Mouse (Mus musculus) forebrain, postnatal 0 days (tissue): ENCODE data around the gene 1810055G02Rik. TPM values are rescaled to one million over a fixed set of nuclear protein-coding genes. Genes with fewer than 3 reads are reported as not detected.

Experiments used
- ATAC-seq: fragments of 200-750 bp; cut with Nextera tagmentation; 2 replicates; pipeline ENCODE4 v1.8.0; 2017; ENCODE audit warnings: mild to moderate bottlenecking, moderate library complexity
- DNase-seq: peaks from one replicate; pipeline ENCODE4 v3.0.0-alpha.2; 2015
- H3K27ac ChIP-seq: fragments of 300-500 bp; sonication (generic); 2 replicates; pipeline ENCODE4 v1.5.1; 2014; ENCODE audit warnings: low read depth, mild to moderate bottlenecking, antibody characterized with exemption, low read length, moderate library complexity, mixed read lengths
- H3K27me3 ChIP-seq: fragments of 300-500 bp; sonication (generic); 2 replicates; pipeline ENCODE4 v1.6.1; 2014; ENCODE audit warnings: mild to moderate bottlenecking, low read length, mixed read lengths; ENCODE audit not compliant: insufficient read depth
- H3K36me3 ChIP-seq: fragments of 300-500 bp; sonication (generic); 2 replicates; pipeline ENCODE4 v1.6.1; 2014; ENCODE audit warnings: mild to moderate bottlenecking, moderate library complexity; ENCODE audit not compliant: insufficient read depth
- H3K4me1 ChIP-seq: fragments of 300-500 bp; sonication (generic); 2 replicates; pipeline ENCODE4 v1.6.1; 2014; ENCODE audit warnings: antibody characterized with exemption; ENCODE audit not compliant: insufficient read depth
- H3K4me2 ChIP-seq: fragments of 300-500 bp; sonication (generic); 2 replicates; pipeline ENCODE4 v1.6.1; 2014; ENCODE audit warnings: low read depth, mild to moderate bottlenecking, moderate library complexity
- H3K4me3 ChIP-seq: fragments of 300-500 bp; sonication (generic); 2 replicates; pipeline ENCODE4 v1.5.1; 2014; ENCODE audit warnings: low read depth, low read length, mixed read lengths
- H3K9ac ChIP-seq: fragments of 300-500 bp; sonication (generic); 2 replicates; pipeline ENCODE4 v1.6.1; 2014; ENCODE audit warnings: mild to moderate bottlenecking
- H3K9me3 ChIP-seq: fragments of 300-500 bp; sonication (generic); 2 replicates; pipeline ENCODE4 v1.6.1; 2016; ENCODE audit warnings: low read length
- CTCF ChIP-seq: sonication (generic); IDR thresholded peaks from 2 replicates; pipeline ENCODE4 v1.5.1; 2016; ENCODE audit warnings: antibody characterized with exemption, control low read depth, low read depth
- WGBS: fragments of 180-500 bp; shearing (Covaris S2); extraction: QIAGEN DNeasy Blood & Tissue Kit; methylation state at CpG from one replicate; pipeline ENCODE4 v1.1.7; 2014; 5-methylcytosine and 5-hydroxymethylcytosine counted together
- polyA plus RNA-seq: library from polyadenylated mRNA; unstranded; fragments of >200 nt; fragmentation: Nextera tagmentation; extraction: Ambion mirVana; gene quantifications from 2 replicates; pipeline ENCODE4 v1.2.1, GENCODE M21; 2015
- total RNA-seq: library from RNA; depleted of rRNA; stranded (reverse); fragments of >200 nt; gene quantifications from 2 replicates; pipeline ENCODE4 v1.2.3, GENCODE M21; 2014

1810055G02Rik gene
- total and polyA plus RNA-seq, 2 experiments from 2014 or later, result 37.2 to 39.0 TPM

GRCm38 (mm10) chr19:3739650-3740049, 31.6 kb downstream of the 1810055G02Rik start:
- 93% methylated on average over 7 of the region's 7 CpGs for whole genome bisulfite sequencing
- no peak for TF ChIP-seq CTCF

DNA sequence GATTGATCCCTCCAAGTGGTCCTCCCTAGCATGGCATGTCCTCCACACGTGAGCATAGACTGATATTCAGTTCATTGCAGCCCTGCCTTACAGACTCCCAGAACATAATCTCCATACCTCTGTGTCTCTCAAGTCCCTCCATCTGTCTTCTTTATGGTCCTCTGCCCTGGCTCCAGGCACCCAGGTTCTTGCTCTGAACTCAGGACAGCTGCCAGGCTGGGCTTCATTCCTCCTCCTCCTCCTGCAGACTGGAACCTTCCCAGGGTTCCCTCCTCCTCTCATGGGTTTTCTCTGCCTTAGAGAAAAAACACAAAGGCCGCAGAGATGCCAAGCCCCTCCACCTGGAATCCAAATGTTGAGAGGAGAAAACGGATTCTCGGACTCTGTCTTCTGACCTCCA, 34.6 kb downstream of the 1810055G02Rik start:
- WGBS, result 22% methylated on average over 4 of the region's 4 CpGs
- Histone ChIP-seq H3K9me3 (no peaks in the 10 kb centered on the region), H3K27me3 (no peaks in the 10 kb centered on the region), H3K36me3 (no peaks in the 10 kb centered on the region), H3K9ac (no peak overlapping the region), H3K4me3 (no peak overlapping the region), H3K27ac (no peak overlapping the region), H3K4me2 (no peak overlapping the region; the same call in 1 of the 2 replicates), H3K4me1 (no peaks in the 10 kb centered on the region; the same call in 1 of the 2 replicates)
- DNase-seq (peak; percentile 3), ATAC-seq (no peak)
- no peak for TF ChIP-seq CTCF

More at GRCm38 (mm10) chr19:3739650-3740049, 31.6 kb downstream of the 1810055G02Rik start:
- ATAC-seq (no peak), DNase-seq (no peak)
- H3K36me3 ChIP-seq, result no peaks in the 10 kb centered on the region
- no peak overlapping the region for H3K4me2 ChIP-seq
- no peak overlapping the region for H3K27ac ChIP-seq
- H3K9ac ChIP-seq, result no peak overlapping the region
- no peaks in the 10 kb centered on the region for H3K27me3 ChIP-seq
- H3K4me3 ChIP-seq, result no peak overlapping the region
- H3K9me3 ChIP-seq, result no peaks in the 10 kb centered on the region
- no peaks in the 10 kb centered on the region; the same call in 1 of the 2 replicates for H3K4me1 ChIP-seq

- Histone ChIP-seq H3K4me1 (no peaks in the 10 kb centered on the region; the same call in 1 of the 2 replicates), H3K4me3 (peak overlapping the region; percentile 55), H3K27me3 (no peaks in the 10 kb centered on the region), H3K36me3 (no peaks in the 10 kb centered on the region), H3K27ac (no peak overlapping the region), H3K4me2 (peak overlapping the region; percentile 69), H3K9me3 (no peaks in the 10 kb centered on the region), H3K9ac (peak overlapping the region; percentile 89; the same call in 1 of the 2 replicates)
- DNase-seq, result peak; percentile 44
- TF ChIP-seq CTCF, result no peak
- ATAC-seq, result 0 out of 2 replicates have a peak, but pooled peaks have one; percentile 23
- WGBS, result 54% methylated on average over 7 of the region's 7 CpGs
These were observed 35.3 kb downstream of the 1810055G02Rik start for GRCm38 (mm10) chr19:3743362-3743761.

- TF ChIP-seq CTCF, result peak; percentile 31; the same call in 1 of the 2 replicates
- no peaks in the 10 kb centered on the region for H3K36me3 ChIP-seq
- 3% methylated on average over 13 of the region's 13 CpGs for WGBS
- no peaks in the 10 kb centered on the region for H3K27me3 ChIP-seq
- DNase-seq (peak; percentile 84), ATAC-seq (peak; percentile 88)
- H3K27ac ChIP-seq, result peak overlapping the region; percentile 93
- peak overlapping the region; percentile 89 for H3K9ac ChIP-seq
- no peaks in the 10 kb centered on the region; the same call in 1 of the 2 replicates for H3K4me1 ChIP-seq
- H3K4me2 ChIP-seq, result peak overlapping the region; percentile 69
- H3K9me3 ChIP-seq, result no peaks in the 10 kb centered on the region
- peak overlapping the region; percentile 55 for H3K4me3 ChIP-seq
These were observed 35.9 kb downstream of the 1810055G02Rik start for GRCm38 (mm10) chr19:3743851-3744512.

DNA sequence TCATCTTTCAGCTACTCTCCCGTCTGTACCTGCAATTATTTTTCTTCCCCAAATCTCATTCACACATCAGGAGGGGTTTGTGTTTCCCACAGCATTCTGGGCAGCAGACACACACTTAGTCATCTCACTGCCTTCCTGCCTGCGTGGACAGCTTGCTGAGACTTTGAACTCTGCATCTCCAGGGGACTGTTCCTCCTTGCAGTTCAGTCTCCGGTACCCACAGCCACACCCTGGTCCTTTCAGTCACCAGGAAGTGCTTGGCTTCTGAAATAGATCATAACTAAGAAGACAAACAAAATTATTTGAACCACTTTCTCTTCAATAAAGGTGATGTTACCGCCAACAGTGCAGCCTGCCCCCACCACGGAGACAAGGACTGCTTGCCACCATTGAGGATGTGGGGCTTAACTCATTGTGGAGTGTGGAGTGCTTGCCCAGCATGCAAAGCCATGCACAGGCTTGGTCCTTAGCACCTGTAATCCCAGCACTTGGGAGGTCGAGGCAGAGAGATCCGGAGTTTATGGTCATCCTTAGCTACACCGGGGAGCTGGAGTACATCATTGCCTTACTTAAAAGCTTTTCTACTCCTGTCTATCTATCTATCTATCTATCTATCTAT, 44.6 kb downstream of the 1810055G02Rik start:
- ATAC-seq, result no peak
- WGBS, result 64% methylated on average over 8 of the region's 8 CpGs
- TF ChIP-seq CTCF, result no peak

DNA sequence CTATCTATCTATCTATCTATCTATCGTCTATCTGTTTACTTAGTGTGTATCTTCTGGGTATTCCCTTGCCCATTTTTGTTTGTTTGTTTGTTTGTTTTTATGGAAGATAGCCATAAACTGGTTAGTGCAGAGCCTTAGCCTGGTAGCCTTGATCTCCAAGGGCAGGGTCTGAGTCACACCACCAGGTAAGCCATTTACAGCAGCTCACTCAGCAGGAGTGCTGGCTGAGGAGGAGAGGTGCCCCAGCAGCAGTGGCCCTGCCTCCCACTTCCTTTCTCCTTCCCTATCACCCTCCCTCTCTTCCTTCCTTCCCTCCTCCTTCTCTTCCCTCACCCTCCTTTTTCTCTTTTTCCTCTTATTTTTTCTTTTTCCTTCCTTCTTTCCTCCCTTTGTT, 45.1 kb downstream of the 1810055G02Rik start:
- no peak for TF ChIP-seq CTCF
- no peak overlapping the region for H3K27ac ChIP-seq
- 86% methylated on average over 1 of the region's 1 CpGs for WGBS

More for the DNA sequence above, 44.6 kb downstream of the 1810055G02Rik start:
- no peak overlapping the region for H3K4me2 ChIP-seq
- H3K36me3 ChIP-seq, result no peaks in the 10 kb centered on the region
- no peak overlapping the region for H3K9ac ChIP-seq
- H3K4me3 ChIP-seq, result no peak overlapping the region
- no peaks in the 10 kb centered on the region for H3K4me1 ChIP-seq
- no peaks in the 10 kb centered on the region for H3K9me3 ChIP-seq
- no peak overlapping the region for H3K27ac ChIP-seq
- no peak for DNase-seq
- no peaks in the 10 kb centered on the region for H3K27me3 ChIP-seq

GRCm38 (mm10) chr19:3753738-3754137, 45.6 kb downstream of the 1810055G02Rik start:
- DNase-seq (no peak), ATAC-seq (no peak)
- TF ChIP-seq CTCF, result no peak
- Histone ChIP-seq H3K4me2 (no peak overlapping the region), H3K27ac (no peak overlapping the region), H3K9me3 (no peaks in the 10 kb centered on the region), H3K9ac (no peak overlapping the region), H3K4me1 (no peaks in the 10 kb centered on the region), H3K36me3 (no peaks in the 10 kb centered on the region), H3K27me3 (no peaks in the 10 kb centered on the region), H3K4me3 (no peak overlapping the region)
- 62% methylated on average over 8 of the region's 8 CpGs for WGBS

More for the DNA sequence above, 45.1 kb downstream of the 1810055G02Rik start:
- Histone ChIP-seq H3K4me3 (no peak overlapping the region), H3K4me1 (no peaks in the 10 kb centered on the region), H3K27me3 (no peaks in the 10 kb centered on the region), H3K4me2 (no peak overlapping the region), H3K36me3 (no peaks in the 10 kb centered on the region), H3K9me3 (no peaks in the 10 kb centered on the region), H3K9ac (no peak overlapping the region)
- no peak for DNase-seq
- no peak for ATAC-seq
